Mouse (Mus musculus) liver, postnatal 0 days (tissue): ENCODE measurements around the gene Prpf3. TPM values are rescaled to one million over a fixed set of nuclear protein-coding genes. Genes with fewer than 3 reads are reported as not detected.
A peak's percentile ranks its signal among the peaks of the same experiment; 100 is the strongest.

Source experiments
- ATAC-seq: fragments of 200-750 bp; cut with Nextera tagmentation; 2 replicates; pipeline ENCODE4 v1.8.0; 2017; ENCODE audit warnings: mild to moderate bottlenecking, moderate library complexity
- DNase-seq: peaks from one replicate; pipeline ENCODE4 v3.0.0-alpha.2; 2016
- H3K27ac ChIP-seq: fragments of 300-500 bp; sonication (generic); 2 replicates; pipeline ENCODE4 v1.5.1; 2014; ENCODE audit warnings: antibody characterized with exemption, moderate library complexity, mild to moderate bottlenecking, low read depth
- H3K27me3 ChIP-seq: fragments of 300-500 bp; sonication (generic); 2 replicates; pipeline ENCODE4 v1.6.1; 2014; ENCODE audit warnings: low read length, control low read depth, mixed read lengths; ENCODE audit not compliant: insufficient read depth
- H3K36me3 ChIP-seq: fragments of 300-500 bp; sonication (generic); replicated peaks from 2 replicates; pipeline ENCODE4 v1.6.1; 2014; ENCODE audit warnings: mild to moderate bottlenecking, control low read depth, low read length, moderate library complexity, mixed read lengths; ENCODE audit not compliant: insufficient read depth
- H3K4me1 ChIP-seq: fragments of 300-500 bp; sonication (generic); 2 replicates; pipeline ENCODE4 v1.6.1; 2014; ENCODE audit warnings: antibody characterized with exemption, mild to moderate bottlenecking, control low read depth; ENCODE audit not compliant: insufficient read depth
- H3K4me2 ChIP-seq: fragments of 300-500 bp; sonication (generic); 2 replicates; pipeline ENCODE4 v1.6.1; 2014; ENCODE audit warnings: low read depth, mild to moderate bottlenecking, low read length, moderate library complexity, mixed read lengths
- H3K4me3 ChIP-seq: fragments of 300-500 bp; sonication (generic); 2 replicates; pipeline ENCODE4 v1.5.1; 2014; ENCODE audit warnings: low read depth, low read length
- H3K9ac ChIP-seq: fragments of 300-500 bp; sonication (generic); replicated peaks from 2 replicates; pipeline ENCODE4 v1.6.1; 2014; ENCODE audit warnings: mild to moderate bottlenecking, moderate library complexity
- H3K9me3 ChIP-seq: fragments of 300-500 bp; sonication (generic); 2 replicates; pipeline ENCODE4 v1.6.1; 2016; ENCODE audit warnings: mild to moderate bottlenecking, control low read depth, low read length, mixed read lengths
- CTCF ChIP-seq: sonication (generic); IDR thresholded peaks from 2 replicates; pipeline ENCODE4 v1.5.1; 2016; ENCODE audit warnings: antibody characterized with exemption, low read depth
- EP300 ChIP-seq: IDR thresholded peaks from 2 replicates; pipeline ENCODE4 v1.6.1; 2016; ENCODE audit warnings: antibody characterized with exemption, low read depth, mild to moderate bottlenecking
- WGBS: fragments of 180-500 bp; shearing (Covaris S2); extraction: QIAGEN DNeasy Blood & Tissue Kit; methylation state at CpG from one replicate; pipeline ENCODE4 v1.1.7; 2014; ENCODE audit not compliant: insufficient replicate concordance; 5-methylcytosine and 5-hydroxymethylcytosine counted together
- polyA plus RNA-seq: library from polyadenylated mRNA; unstranded; fragments of >200 nt; fragmentation: Nextera tagmentation; extraction: Ambion mirVana; gene quantifications from 2 replicates; pipeline ENCODE4 v1.2.1, GENCODE M21; 2015

Gene Prpf3
- polyA plus RNA-seq, 1 experiment from 2014 or later = 12.0 TPM

- Histone ChIP-seq H3K36me3 (peaks cover 19% of the 10 kb centered on the region), H3K27me3 (no peaks in the 10 kb centered on the region), H3K9me3 (no peaks in the 10 kb centered on the region), H3K4me1 (peaks cover 8% of the 10 kb centered on the region; the same call in 1 of the 2 replicates), H3K9ac (peak overlapping the region; percentile 89), H3K4me2 (peak overlapping the region; percentile 79), H3K4me3 (peak overlapping the region; percentile 82), H3K27ac (peak overlapping the region; percentile 84)
- ATAC-seq (peak; percentile 2), DNase-seq (no peak)
- TF ChIP-seq EP300 = no peak
- no peak for TF ChIP-seq CTCF
- WGBS = 32% methylated on average over 7 of the region's 7 CpGs
Measured at GRCm38 (mm10) chr3:95856115-95856514, 430 bp upstream of the Prpf3 start.

- no peak for TF ChIP-seq CTCF
- no peak for TF ChIP-seq EP300
- peaks cover 8% of the 10 kb centered on the region; the same call in 1 of the 2 replicates for H3K4me1 ChIP-seq
- H3K9me3 ChIP-seq = no peaks in the 10 kb centered on the region
- no peak for ATAC-seq
- H3K4me2 ChIP-seq = no peak overlapping the region
- H3K36me3 ChIP-seq = peaks cover 64% of the 10 kb centered on the region
- DNase-seq = no peak
- H3K9ac ChIP-seq = no peak overlapping the region
- H3K27ac ChIP-seq = no peak overlapping the region
- H3K4me3 ChIP-seq = no peak overlapping the region
- 74% methylated on average over 8 of the region's 8 CpGs for WGBS
- H3K27me3 ChIP-seq = no peaks in the 10 kb centered on the region
Measured at GRCm38 (mm10) chr3:95851317-95851716, 4.4 kb downstream of the Prpf3 start.

- Histone ChIP-seq H3K27me3 (no peaks in the 10 kb centered on the region), H3K36me3 (peaks cover 70% of the 10 kb centered on the region), H3K9ac (no peak overlapping the region), H3K4me1 (peaks cover 5% of the 10 kb centered on the region; the same call in 1 of the 2 replicates), H3K4me3 (no peak overlapping the region), H3K9me3 (no peaks in the 10 kb centered on the region), H3K4me2 (no peak overlapping the region), H3K27ac (no peak overlapping the region)
- DNase-seq (no peak), ATAC-seq (no peak)
- no peak for TF ChIP-seq EP300
- no peak for TF ChIP-seq CTCF
- WGBS = 60% methylated on average over 4 of the region's 4 CpGs
Measured at GRCm38 (mm10) chr3:95850611-95851010, 5.1 kb downstream of the Prpf3 start.

GRCm38 (mm10) chr3:95842503-95843214 is 13.0 kb downstream of the Prpf3 start:
- no peak overlapping the region for H3K9ac ChIP-seq
- H3K4me2 ChIP-seq = no peak overlapping the region
- H3K27me3 ChIP-seq = no peaks in the 10 kb centered on the region
- H3K9me3 ChIP-seq = no peaks in the 10 kb centered on the region
- DNase-seq (no peak), ATAC-seq (no peak)
- TF ChIP-seq CTCF = peak; percentile 13; the same call in 1 of the 2 replicates
- TF ChIP-seq EP300 = no peak
- no peak overlapping the region for H3K27ac ChIP-seq
- H3K36me3 ChIP-seq = peaks cover 80% of the 10 kb centered on the region
- WGBS = 81% methylated on average over 3 of the region's 3 CpGs
- H3K4me1 ChIP-seq = no peaks in the 10 kb centered on the region
- no peak overlapping the region for H3K4me3 ChIP-seq

- Histone ChIP-seq H3K27me3 (no peaks in the 10 kb centered on the region), H3K4me2 (no peak overlapping the region), H3K9me3 (no peaks in the 10 kb centered on the region), H3K4me1 (no peaks in the 10 kb centered on the region), H3K27ac (no peak overlapping the region), H3K4me3 (no peak overlapping the region), H3K9ac (no peak overlapping the region), H3K36me3 (peaks cover 74% of the 10 kb centered on the region)
- ATAC-seq = no peak
- no peak for DNase-seq
- TF ChIP-seq EP300 (peak; percentile 38; the same call in 1 of the 2 replicates), CTCF (no peak)
- 64% methylated on average over 2 of the region's 2 CpGs for WGBS
Measured at GRCm38 (mm10) chr3:95839250-95839649, 16.4 kb downstream of the Prpf3 start.

GRCm38 (mm10) chr3:95829053-95829452 is 26.6 kb downstream of the Prpf3 start:
- no peaks in the 10 kb centered on the region for H3K9me3 ChIP-seq
- no peak for DNase-seq
- no peak overlapping the region for H3K4me2 ChIP-seq
- no peak overlapping the region for H3K4me3 ChIP-seq
- no peak overlapping the region for H3K27ac ChIP-seq
- TF ChIP-seq EP300 (no peak), CTCF (no peak)
- H3K9ac ChIP-seq = no peak overlapping the region
- ATAC-seq = no peak
- no peaks in the 10 kb centered on the region for H3K27me3 ChIP-seq
- 96% methylated on average over 4 of the region's 4 CpGs for WGBS
- H3K4me1 ChIP-seq = no peaks in the 10 kb centered on the region
- H3K36me3 ChIP-seq = peaks cover 45% of the 10 kb centered on the region
